Mouse (Mus musculus): Measurements from ENCODE around the gene Tns3.

DNA sequence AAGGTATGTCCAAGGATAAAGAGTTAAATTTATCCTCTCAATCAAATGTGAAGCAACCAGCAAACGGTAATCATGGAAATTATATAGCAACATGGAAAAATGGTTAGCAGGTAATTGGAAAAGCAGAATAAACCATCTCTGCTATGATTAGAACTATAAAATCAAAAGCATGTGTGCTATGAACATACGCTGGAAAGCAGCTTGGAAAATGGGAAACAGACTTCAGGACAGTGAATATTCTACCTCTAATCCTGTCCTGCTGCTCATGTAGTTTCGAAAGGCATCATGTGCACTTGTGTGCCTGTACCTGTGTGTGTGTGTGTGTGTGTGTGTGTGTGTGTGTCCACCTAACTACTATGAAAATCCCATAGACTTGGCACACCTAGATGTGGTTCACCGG, 226.1 kb downstream of the Tns3 start:
- no peak for TF ChIP-seq TAL1 (IDR thresholded peaks at IDR 0.05; ENCODE audit: low read length)
- no peak for TF ChIP-seq SMC3 (IDR thresholded peaks at IDR 0.05; ENCODE audit: low read depth, low read length)
- TF ChIP-seq CTCF (IDR thresholded peaks at IDR 0.05 in 2 of 3, conservative IDR thresholded peaks at IDR 0.05 in 1 of 3; ENCODE audit: control insufficient read depth in 1 of 3, insufficient read depth in 1 of 3, low read depth in 2 of 3, low read length in 3 of 3, poor library complexity in 1 of 3, severe bottlenecking in 1 of 3): no peak
- TF ChIP-seq NELFE (IDR thresholded peaks at IDR 0.05; ENCODE audit: low read depth, low read length): no peak

All from MEL (cell line).